Mouse (Mus musculus) kidney, embryonic 15.5 days (tissue): ENCODE data around the gene Derl3. TPM values are rescaled to one million over a fixed set of nuclear protein-coding genes. Genes with fewer than 3 reads are reported as not detected.
A peak's percentile ranks its signal among the peaks of the same experiment; 100 is the strongest.

ENCODE experiments used
- ATAC-seq: fragments of 200-750 bp; cut with Nextera tagmentation; replicated peaks from 2 replicates; pipeline ENCODE4 v1.8.0; 2017; ENCODE audit warnings: moderate TSS enrichment; ENCODE audit not compliant: low FRiP score
- H3K27ac ChIP-seq: fragments of 300-500 bp; sonication (generic); 2 replicates; pipeline ENCODE4 v1.5.1; 2015; ENCODE audit warnings: mild to moderate bottlenecking, inconsistent platforms
- H3K27me3 ChIP-seq: fragments of 300-500 bp; sonication (generic); 2 replicates; pipeline ENCODE4 v1.6.1; 2015; ENCODE audit warnings: inconsistent platforms
- H3K36me3 ChIP-seq: fragments of 300-500 bp; sonication (generic); 2 replicates; pipeline ENCODE4 v1.6.1; 2015; ENCODE audit warnings: inconsistent platforms
- H3K4me1 ChIP-seq: fragments of 300-500 bp; sonication (generic); 2 replicates; pipeline ENCODE4 v1.6.1; 2015; ENCODE audit warnings: inconsistent platforms
- H3K4me2 ChIP-seq: fragments of 300-500 bp; sonication (generic); 2 replicates; pipeline ENCODE4 v1.6.1; 2015; ENCODE audit warnings: moderate library complexity, mild to moderate bottlenecking, inconsistent platforms
- H3K4me3 ChIP-seq: fragments of 300-500 bp; sonication (generic); replicated peaks from 2 replicates; pipeline ENCODE4 v1.5.1; 2015; ENCODE audit warnings: mild to moderate bottlenecking, inconsistent platforms
- H3K9ac ChIP-seq: fragments of 300-500 bp; sonication (generic); 2 replicates; pipeline ENCODE4 v1.6.1; 2015; ENCODE audit warnings: mild to moderate bottlenecking, inconsistent platforms
- H3K9me3 ChIP-seq: fragments of 300-500 bp; sonication (generic); replicated peaks from 2 replicates; pipeline ENCODE4 v1.6.1; 2016; ENCODE audit warnings: inconsistent platforms
- WGBS: fragments of 180-500 bp; shearing (Covaris S2); methylation state at CpG from one replicate; pipeline ENCODE4 v1.1.7; 2015; ENCODE audit warnings: mixed read lengths; 5-methylcytosine and 5-hydroxymethylcytosine counted together
- polyA plus RNA-seq: library from polyadenylated mRNA; unstranded; fragments of >200 nt; fragmentation: Nextera tagmentation; extraction: Ambion mirVana; gene quantifications from 2 replicates; pipeline ENCODE4 v1.2.1, GENCODE M21; 2015

Gene Derl3
- polyA plus RNA-seq, 1 experiment from 2014 or later = 3.3 TPM

DNA sequence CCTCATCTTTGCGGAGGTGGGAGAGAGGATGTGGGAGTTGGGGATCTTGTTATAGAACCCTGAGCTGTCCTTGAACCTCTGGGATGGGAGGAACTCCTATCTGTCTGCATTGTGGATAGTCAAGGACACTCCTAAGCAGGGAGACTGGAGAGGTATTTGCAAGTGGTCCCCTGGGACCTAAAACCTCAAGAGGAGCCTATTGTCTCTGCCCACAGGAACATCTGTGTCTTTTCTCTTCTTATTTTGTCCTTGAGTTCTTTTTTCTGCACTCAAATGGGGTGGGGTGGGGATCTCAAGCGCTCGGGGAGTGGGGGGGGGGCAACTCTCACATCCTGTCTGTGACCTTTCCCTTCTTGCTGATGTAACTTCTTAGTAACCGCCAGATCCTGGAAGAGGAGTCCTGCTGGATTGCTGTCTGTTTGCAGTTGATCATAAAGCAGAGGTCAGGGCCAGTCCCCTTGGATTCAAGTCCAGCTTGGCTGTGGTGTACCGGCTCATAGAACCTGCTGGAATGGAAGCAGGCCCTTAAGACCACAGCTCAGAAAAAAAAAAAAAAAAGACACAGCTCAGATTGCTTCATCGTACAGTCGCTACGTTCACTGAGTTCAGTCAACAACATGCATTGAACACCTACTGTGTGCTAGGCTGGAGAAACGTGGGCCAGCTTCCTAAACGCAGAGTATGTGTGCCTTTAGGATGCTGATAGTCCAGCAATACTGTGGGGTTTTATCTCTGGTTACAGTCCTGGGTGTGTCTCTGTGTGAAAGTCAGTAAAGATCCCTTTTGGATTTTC is 44.8 kb downstream of the Derl3 start:
- H3K36me3 ChIP-seq = no peaks in the 10 kb centered on the region
- no peak overlapping the region for H3K27ac ChIP-seq
- H3K27me3 ChIP-seq = peaks cover 7% of the 10 kb centered on the region
- 52% methylated on average over 10 of the region's 10 CpGs for WGBS
- peak overlapping the region; percentile 66; the same call in 1 of the 2 replicates for H3K4me2 ChIP-seq
- peaks cover 43% of the 10 kb centered on the region for H3K4me1 ChIP-seq
- no peaks in the 10 kb centered on the region for H3K9me3 ChIP-seq
- no peak overlapping the region for H3K9ac ChIP-seq
- H3K4me3 ChIP-seq = no peak overlapping the region
- no peak for ATAC-seq

DNA sequence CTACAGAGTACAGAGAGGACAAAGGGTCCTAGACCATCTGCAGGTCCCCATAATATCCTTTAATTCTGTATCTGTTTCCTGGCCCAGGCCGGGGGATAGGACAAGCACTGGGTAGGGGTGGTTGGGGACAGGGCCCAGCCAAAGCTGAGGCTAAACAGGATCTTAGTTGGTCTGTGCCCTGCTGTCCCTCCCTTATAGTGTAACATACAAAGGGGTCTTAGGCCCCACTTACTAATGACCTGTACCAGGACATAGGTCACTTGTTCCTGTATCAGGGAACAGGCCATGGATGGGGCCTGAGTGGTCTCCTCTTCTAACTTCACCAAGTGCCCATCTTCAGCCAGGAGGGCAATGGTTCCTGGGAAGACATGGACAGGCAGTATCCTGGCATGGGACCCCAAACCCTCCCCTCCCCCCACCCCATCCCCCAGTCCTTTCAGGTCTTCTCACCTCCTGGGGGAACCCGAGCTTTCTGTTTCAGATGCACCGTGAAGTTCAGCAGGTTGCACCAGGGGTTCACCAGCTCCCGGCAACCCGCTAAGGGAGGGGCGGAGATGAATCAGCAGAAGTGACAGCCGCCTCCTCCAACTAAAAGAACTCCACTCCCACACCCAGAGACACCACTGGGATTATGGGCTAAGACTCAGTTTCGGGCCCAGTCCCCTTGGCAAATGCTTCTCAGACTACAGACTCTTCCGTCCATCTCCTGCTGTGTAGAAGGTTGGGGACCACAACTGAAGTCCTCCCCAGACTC is 46.4 kb downstream of the Derl3 start:
- Histone ChIP-seq H3K4me3 (no peak overlapping the region), H3K27me3 (peaks cover 7% of the 10 kb centered on the region)
- WGBS = 47% methylated on average over 9 of the region's 9 CpGs

DNA sequence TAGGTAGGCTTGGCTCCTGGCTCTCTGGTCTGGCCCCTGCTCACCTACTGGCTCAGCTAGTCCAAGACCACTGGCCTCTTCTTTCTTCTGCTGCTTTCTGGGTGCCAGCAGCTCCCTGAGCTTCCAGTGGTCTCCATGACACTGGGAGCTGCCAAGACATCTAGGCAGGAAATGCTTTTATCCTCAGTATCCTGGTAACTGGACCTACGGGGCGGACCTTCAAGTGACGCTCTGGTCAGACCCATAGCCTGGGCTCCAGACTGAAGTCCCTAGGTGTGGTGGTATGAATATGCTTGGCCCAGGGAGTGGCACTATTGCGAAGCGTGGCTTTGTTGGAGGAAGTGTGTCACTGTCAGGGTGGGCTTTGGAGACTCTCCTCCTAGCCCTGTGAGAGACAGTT is 47.3 kb downstream of the Derl3 start, which contains the start of gene Gm867:
Gene Gm867, minus strand, starts transcription at position 153 of the 400 bp plus-strand sequence.
- Histone ChIP-seq H3K9ac (no peak within 1 kb of the TSS), H3K36me3 (no peaks in the 10 kb centered on the region), H3K4me3 (no peak within 1 kb of the TSS), H3K9me3 (no peaks in the 10 kb centered on the region), H3K4me2 (no peak within 1 kb of the TSS), H3K27me3 (peaks cover 7% of the 10 kb centered on the region; the same call in 1 of the 2 replicates), H3K27ac (no peak within 1 kb of the TSS), H3K4me1 (peaks cover 46% of the 10 kb centered on the region)
- WGBS = 75% methylated on average over 5 of the region's 5 CpGs
- no peak for ATAC-seq

More for the DNA sequence above, 46.4 kb downstream of the Derl3 start:
- no peak for ATAC-seq
- no peak overlapping the region for H3K27ac ChIP-seq
- H3K36me3 ChIP-seq = no peaks in the 10 kb centered on the region
- H3K4me2 ChIP-seq = no peak overlapping the region
- H3K4me1 ChIP-seq = peaks cover 52% of the 10 kb centered on the region
- H3K9me3 ChIP-seq = no peaks in the 10 kb centered on the region
- no peak overlapping the region for H3K9ac ChIP-seq

DNA sequence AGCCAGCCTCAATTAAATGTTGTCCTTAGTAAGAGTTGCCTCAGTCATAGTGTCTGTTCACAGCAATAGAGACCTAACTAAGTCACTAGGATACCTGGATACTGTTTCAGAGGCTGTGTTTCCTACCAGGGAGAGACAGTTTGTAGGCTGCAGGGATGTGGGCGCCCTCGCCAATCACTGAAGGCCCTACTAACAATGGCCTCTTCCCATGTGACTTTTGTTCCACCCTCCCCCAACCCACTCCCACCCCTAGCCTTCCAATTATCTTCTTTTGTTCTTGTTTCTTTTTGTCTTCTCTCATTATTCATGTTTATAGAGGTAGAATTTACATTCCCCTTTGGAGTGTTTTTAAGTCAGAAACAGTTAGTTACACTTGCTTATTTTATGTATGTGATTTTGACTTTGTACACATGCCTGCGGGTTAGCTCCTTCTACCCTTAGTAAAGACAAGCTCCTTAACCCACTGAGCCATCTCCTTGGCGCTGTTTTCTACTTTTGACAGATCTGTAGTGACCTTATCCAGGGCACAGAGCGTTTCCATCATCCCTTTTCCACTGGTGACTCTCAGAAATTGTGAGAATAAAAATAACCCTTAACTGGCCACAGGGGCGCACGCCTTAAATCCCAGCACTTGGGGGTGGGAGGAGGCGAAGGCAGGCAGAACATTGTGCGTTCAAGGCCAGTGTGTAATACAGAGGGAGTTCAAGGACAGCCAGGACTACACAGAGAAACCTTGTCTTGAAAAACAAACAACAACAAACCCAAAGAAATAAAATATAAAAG is 48.0 kb downstream of the Derl3 start:
- H3K9ac ChIP-seq = no peak overlapping the region
- 65% methylated on average over 9 of the region's 9 CpGs for WGBS

DNA sequence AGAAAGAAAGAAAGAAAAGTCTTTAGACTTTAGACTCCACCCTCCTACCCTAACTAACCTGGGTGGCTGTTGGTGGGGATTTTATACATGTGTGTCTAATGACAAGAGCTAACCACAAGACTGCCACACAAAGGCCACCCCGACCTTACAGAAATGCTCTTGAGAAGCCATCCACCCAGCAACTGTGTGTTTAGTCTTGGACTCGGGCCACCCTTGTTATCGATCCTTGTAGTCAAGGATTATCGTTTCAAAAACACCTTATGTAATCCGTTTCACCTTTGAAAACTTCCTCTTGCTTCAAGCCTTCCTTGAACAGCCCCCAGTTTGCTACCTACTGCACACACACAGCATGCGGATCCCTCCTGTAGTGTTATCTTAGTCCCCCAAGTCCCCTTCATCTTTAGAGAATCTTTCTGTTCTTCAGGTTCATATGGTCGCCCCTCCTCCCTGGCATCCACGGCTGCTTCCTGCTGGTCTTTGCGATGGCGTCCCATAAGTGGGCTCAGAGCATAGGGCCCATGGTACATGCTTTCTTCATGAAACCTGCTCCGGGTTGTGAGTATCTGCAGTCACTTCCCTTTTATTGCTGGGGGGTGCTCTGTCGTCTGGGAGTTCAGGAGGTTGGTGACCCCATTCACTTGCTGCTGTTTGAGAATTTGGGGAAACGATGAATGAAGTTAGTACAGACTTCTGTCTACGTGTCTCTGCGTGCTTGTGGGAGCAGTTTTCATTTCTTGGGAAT is 49.7 kb downstream of the Derl3 start, which contains the start of gene Vpreb3:
Gene Vpreb3, plus strand, starts transcription at position 322 of the 742 bp plus-strand sequence.
- Histone ChIP-seq H3K36me3 (no peaks in the 10 kb centered on the region), H3K9ac (no peak within 1 kb of the TSS), H3K4me3 (no peak within 1 kb of the TSS), H3K9me3 (no peaks in the 10 kb centered on the region), H3K27ac (peak within 1 kb of the TSS; percentile 78), H3K27me3 (no peaks in the 10 kb centered on the region), H3K4me1 (peaks cover 27% of the 10 kb centered on the region), H3K4me2 (0 out of 2 replicates have a peak within 1 kb of the TSS, but pooled peaks have one; percentile 25)
- ATAC-seq = no peak
- 83% methylated on average over 15 of the region's 15 CpGs for WGBS

More for the DNA sequence above, 48.0 kb downstream of the Derl3 start:
- H3K36me3 ChIP-seq = no peaks in the 10 kb centered on the region
- no peaks in the 10 kb centered on the region for H3K9me3 ChIP-seq
- H3K4me3 ChIP-seq = no peak overlapping the region
- no peak overlapping the region for H3K4me2 ChIP-seq
- ATAC-seq = no peak
- peaks cover 40% of the 10 kb centered on the region for H3K4me1 ChIP-seq
- no peak overlapping the region for H3K27ac ChIP-seq
- peaks cover 3% of the 10 kb centered on the region; the same call in 1 of the 2 replicates for H3K27me3 ChIP-seq

DNA sequence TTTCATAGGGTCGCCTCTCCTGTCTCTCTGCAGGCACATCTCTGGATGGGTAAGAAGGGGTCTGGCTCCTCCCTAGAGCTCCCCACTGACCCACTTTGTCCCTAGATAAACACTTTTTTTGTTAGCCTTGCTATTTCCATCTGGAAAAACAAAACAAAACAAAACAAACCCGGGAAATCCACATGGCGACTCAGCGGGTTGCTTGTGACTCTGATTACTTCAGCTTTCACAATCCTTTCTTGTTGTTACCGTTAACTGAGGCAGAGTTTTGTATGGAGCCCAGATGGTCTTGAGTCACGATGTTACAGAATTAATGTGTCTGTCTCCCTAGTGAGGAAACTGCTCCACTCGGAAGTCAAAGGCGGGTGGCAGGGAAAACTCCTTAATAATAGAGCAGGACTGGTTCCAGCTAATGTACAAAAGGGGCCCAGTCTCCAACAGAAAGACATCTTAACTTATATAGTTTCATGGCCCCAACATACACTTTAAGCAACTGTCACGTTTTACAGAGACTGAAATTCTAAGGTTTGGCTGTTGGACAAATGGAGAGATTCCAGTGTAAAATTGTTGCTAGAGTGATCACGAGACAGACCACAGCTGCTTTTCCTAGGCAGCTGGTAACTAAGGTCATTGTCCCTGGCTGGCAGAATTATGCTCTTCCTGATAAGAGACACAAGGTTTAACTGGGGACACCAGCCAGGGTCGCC is 51.0 kb downstream of the Derl3 start:
- Histone ChIP-seq H3K9me3 (no peaks in the 10 kb centered on the region), H3K9ac (no peak overlapping the region), H3K27ac (peak overlapping the region; percentile 78), H3K36me3 (no peaks in the 10 kb centered on the region), H3K4me1 (peaks cover 24% of the 10 kb centered on the region), H3K27me3 (no peaks in the 10 kb centered on the region), H3K4me3 (no peak overlapping the region), H3K4me2 (peak overlapping the region; percentile 25; the same call in 1 of the 2 replicates)
- no peak for ATAC-seq
- WGBS = 19% methylated on average over 11 of the region's 11 CpGs

DNA sequence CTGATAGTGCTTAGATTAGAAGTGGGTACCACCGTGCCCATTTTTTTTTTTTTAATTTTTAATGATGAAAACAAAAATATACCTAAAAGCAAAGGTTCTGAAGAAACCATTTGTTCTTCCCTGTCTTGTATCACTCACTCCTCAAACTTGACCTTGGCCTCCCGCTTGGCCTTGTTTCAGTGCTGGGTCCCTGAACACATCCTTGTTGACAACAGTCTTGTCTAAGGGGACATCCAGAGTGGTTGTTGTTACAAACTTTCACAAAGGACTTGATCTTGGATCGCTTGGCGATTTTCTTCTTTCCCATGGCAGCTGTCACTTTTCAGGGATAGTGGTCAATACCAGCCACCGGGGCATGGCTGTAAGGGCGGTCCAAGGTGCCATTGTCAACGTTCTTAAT is 52.0 kb downstream of the Derl3 start:
- peaks cover 24% of the 10 kb centered on the region for H3K4me1 ChIP-seq
- ATAC-seq = no peak
- no peak overlapping the region for H3K4me2 ChIP-seq
- no peak overlapping the region for H3K4me3 ChIP-seq
- H3K27ac ChIP-seq = no peak overlapping the region
- no peak overlapping the region for H3K9ac ChIP-seq
- no peaks in the 10 kb centered on the region for H3K9me3 ChIP-seq
- WGBS = 91% methylated on average over 7 of the region's 7 CpGs
- H3K27me3 ChIP-seq = no peaks in the 10 kb centered on the region
- H3K36me3 ChIP-seq = no peaks in the 10 kb centered on the region

Other genes starting within 250 kb of the Derl3 start
- gene Susd2, start 249.4 kb upstream of the Derl3 start, polyA plus RNA-seq = 16.5 and 22.6 TPM in 2 replicates
- gene Cabin1, start 129.1 kb upstream of the Derl3 start, polyA plus RNA-seq = 35.1 and 37.8 TPM in 2 replicates
- gene Ddt, start 120.0 kb upstream of the Derl3 start, polyA plus RNA-seq = 81.8 and 84.2 TPM in 2 replicates
- gene Gm20441, start 112.5 kb upstream of the Derl3 start, polyA plus RNA-seq = 0.40 TPM in 1 of 2 replicates, not detected in the other
- 42.2 and 43.8 TPM in 2 replicates for gene Gstt3, start 112.0 kb upstream of the Derl3 start, polyA plus RNA-seq
- 12.6 and 15.8 TPM in 2 replicates for gene Gstt1, start 94.8 kb upstream of the Derl3 start, polyA plus RNA-seq
- not detected in 2 replicates for gene Gstt4, start 70.9 kb upstream of the Derl3 start, polyA plus RNA-seq
- 38.2 and 39.6 TPM in 2 replicates for gene Gstt2, start 56.0 kb upstream of the Derl3 start, polyA plus RNA-seq
- gene Mif, start 33.2 kb upstream of the Derl3 start, polyA plus RNA-seq = 2,032 and 2,056 TPM in 2 replicates
- gene Smarcb1, start 28.2 kb downstream of the Derl3 start, polyA plus RNA-seq = 219 and 239 TPM in 2 replicates
- gene Chchd10, start 39.7 kb downstream of the Derl3 start, polyA plus RNA-seq = 140 and 148 TPM in 2 replicates
- 48.2 and 57.3 TPM in 2 replicates for gene Mmp11, start 43.1 kb downstream of the Derl3 start, polyA plus RNA-seq
- gene Gm867, start 47.3 kb downstream of the Derl3 start, polyA plus RNA-seq = 0.30 and 1.0 TPM in 2 replicates
- gene Vpreb3, start 49.6 kb downstream of the Derl3 start, polyA plus RNA-seq = 0.57 and 1.2 TPM in 2 replicates
- 0.05 TPM in 1 of 2 replicates, not detected in the other for gene Gm5134, start 61.1 kb downstream of the Derl3 start, polyA plus RNA-seq
- 24.6 and 24.9 TPM in 2 replicates for gene Zfp280b, start 139.2 kb downstream of the Derl3 start, polyA plus RNA-seq
- 0.12 and 0.18 TPM in 2 replicates for gene Slc5a4b, start 217.5 kb downstream of the Derl3 start, polyA plus RNA-seq